Mouse (Mus musculus): ENCODE measurements at regions not wholly inside any gene's neighbourhood (a gene's known extent, or its start where the extent isn't known, plus 50 kb on each side); places are given as distances from the start of the nearest gene placed in this dataset.

GRCm38 (mm10) chr15:74404866-74405265, 231.3 kb downstream of the Mroh4 start:
- no peak for TF ChIP-seq CTCF (IDR thresholded peaks at IDR 0.05; ENCODE audit: low read depth)
- no peak for TF ChIP-seq EP300 (IDR thresholded peaks at IDR 0.05; ENCODE audit: low read depth)

Measured in liver, embryonic 14.5 days (tissue).